Mouse (Mus musculus) lung, embryonic 16.5 days (tissue): ENCODE measurements around the gene Golga1. TPM values are rescaled to one million over a fixed set of nuclear protein-coding genes. Genes with fewer than 3 reads are reported as not detected.

Source experiments
- ATAC-seq: fragments of 200-750 bp; cut with Nextera tagmentation; 2 replicates; pipeline ENCODE4 v1.8.0; 2017; ENCODE audit warnings: low read depth, mild to moderate bottlenecking, moderate library complexity
- H3K27ac ChIP-seq: fragments of 300-500 bp; sonication (generic); 2 replicates; pipeline ENCODE4 v1.5.1; 2014; ENCODE audit warnings: mild to moderate bottlenecking, control low read depth, low read length
- H3K27me3 ChIP-seq: fragments of 300-500 bp; sonication (generic); 2 replicates; pipeline ENCODE4 v1.6.1; 2014; ENCODE audit warnings: low read depth, low read length, mixed read lengths; ENCODE audit not compliant: control insufficient read depth, insufficient read depth
- H3K36me3 ChIP-seq: fragments of 300-500 bp; sonication (generic); 2 replicates; pipeline ENCODE4 v1.6.1; 2014; ENCODE audit warnings: low read length; ENCODE audit not compliant: control insufficient read depth, insufficient read depth
- H3K4me1 ChIP-seq: fragments of 300-500 bp; sonication (generic); replicated peaks from 2 replicates; pipeline ENCODE4 v1.6.1; 2014; ENCODE audit warnings: low read length, mixed read lengths; ENCODE audit not compliant: control insufficient read depth, insufficient read depth
- H3K4me2 ChIP-seq: fragments of 300-500 bp; sonication (generic); 2 replicates; pipeline ENCODE4 v1.6.1; 2014; ENCODE audit warnings: low read depth, low read length, control low read depth
- H3K4me3 ChIP-seq: fragments of 300-500 bp; sonication (generic); 2 replicates; pipeline ENCODE4 v1.5.1; 2014; ENCODE audit warnings: mild to moderate bottlenecking, low read length, control low read depth
- H3K9ac ChIP-seq: fragments of 300-500 bp; sonication (generic); 2 replicates; pipeline ENCODE4 v1.6.1; 2014; ENCODE audit warnings: low read length, control low read depth
- H3K9me3 ChIP-seq: fragments of 300-500 bp; sonication (generic); 2 replicates; pipeline ENCODE4 v1.6.1; 2016; ENCODE audit warnings: low read length; ENCODE audit not compliant: control insufficient read depth
- WGBS: fragments of 180-500 bp; shearing (Covaris S2); extraction: QIAGEN DNeasy Blood & Tissue Kit; methylation state at CpG from one replicate; pipeline ENCODE4 v1.1.7; 2014; 5-methylcytosine and 5-hydroxymethylcytosine counted together
- polyA plus RNA-seq: library from polyadenylated mRNA; unstranded; fragments of >200 nt; fragmentation: Nextera tagmentation; extraction: Ambion mirVana; gene quantifications from 2 replicates; pipeline ENCODE4 v1.2.1, GENCODE M21; 2015

Gene Golga1
- polyA plus RNA-seq, 1 experiment from 2014 or later = 27.1 TPM

DNA sequence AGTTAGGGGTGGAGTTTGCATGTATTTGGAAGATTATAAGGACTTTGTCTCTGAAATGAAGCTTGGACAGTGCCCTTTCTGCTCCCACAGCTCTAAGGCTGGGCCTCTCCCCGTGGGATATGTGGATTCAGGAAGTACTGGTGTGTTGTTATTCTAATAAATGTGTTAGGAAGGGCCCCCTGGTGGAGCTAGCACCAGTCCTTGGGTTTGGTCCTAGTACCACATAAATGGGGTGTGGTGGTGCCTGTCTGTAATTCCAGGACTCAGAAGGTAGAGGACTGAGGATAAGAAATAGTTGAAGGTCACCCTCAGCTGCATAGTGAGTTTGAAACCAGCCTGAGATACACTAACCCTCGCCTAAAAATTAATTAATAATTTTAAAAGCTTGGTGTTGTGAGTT, 92.1 kb downstream of the Golga1 start:
- no peaks in the 10 kb centered on the region for H3K9me3 ChIP-seq
- no peak overlapping the region for H3K4me2 ChIP-seq
- no peaks in the 10 kb centered on the region for H3K27me3 ChIP-seq
- H3K36me3 ChIP-seq = no peaks in the 10 kb centered on the region
- H3K4me3 ChIP-seq = no peak overlapping the region
- no peak overlapping the region for H3K9ac ChIP-seq
- no peak for ATAC-seq
- no peak overlapping the region for H3K27ac ChIP-seq
- no peaks in the 10 kb centered on the region for H3K4me1 ChIP-seq
- 25% methylated on average over 2 of the region's 2 CpGs for WGBS

DNA sequence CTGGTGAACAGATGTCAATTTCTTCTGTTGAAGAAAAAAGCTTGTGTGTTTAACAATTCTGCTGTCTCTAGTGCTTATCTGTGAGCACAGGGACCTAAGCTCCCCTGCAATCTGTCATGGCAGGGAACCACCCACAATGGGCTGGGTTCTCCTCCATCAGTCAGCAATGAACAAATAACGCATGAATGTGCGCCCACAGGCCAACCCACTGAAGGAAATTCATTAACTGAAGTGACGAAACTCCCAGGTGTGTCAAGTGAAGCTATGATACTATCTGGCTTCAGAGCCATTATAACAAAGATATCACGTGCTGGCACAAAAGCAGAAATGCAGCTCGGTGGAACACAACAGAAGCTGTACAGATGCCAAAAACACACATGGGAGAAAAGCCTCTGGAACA, 95.3 kb downstream of the Golga1 start:
- Histone ChIP-seq H3K4me1 (no peaks in the 10 kb centered on the region), H3K9ac (no peak overlapping the region), H3K9me3 (no peaks in the 10 kb centered on the region), H3K4me3 (no peak overlapping the region), H3K36me3 (no peaks in the 10 kb centered on the region), H3K27ac (no peak overlapping the region), H3K4me2 (no peak overlapping the region), H3K27me3 (no peaks in the 10 kb centered on the region)
- no peak for ATAC-seq
- 61% methylated on average over 5 of the region's 5 CpGs for WGBS

DNA sequence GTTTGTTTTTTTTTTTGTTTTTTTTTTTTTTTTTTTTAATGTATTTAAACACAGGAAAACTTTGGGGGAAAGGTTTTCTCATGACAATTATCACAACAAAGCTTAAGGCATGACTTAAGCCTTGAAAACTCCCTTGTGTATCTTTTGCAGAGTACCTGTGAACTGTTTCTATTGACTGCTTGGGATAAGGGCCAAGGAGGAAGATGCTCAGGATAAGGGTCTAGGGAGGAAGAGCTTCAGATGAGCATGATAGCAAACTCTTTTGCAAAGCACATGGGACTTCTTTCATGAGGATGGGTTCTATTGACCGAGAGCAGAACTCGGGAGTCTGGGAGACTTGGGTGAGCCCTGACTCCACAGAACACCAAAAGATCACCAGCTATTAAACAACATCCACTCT, 95.7 kb downstream of the Golga1 start:
- H3K4me2 ChIP-seq = no peak overlapping the region
- no peaks in the 10 kb centered on the region for H3K27me3 ChIP-seq
- no peak for ATAC-seq
- H3K9ac ChIP-seq = no peak overlapping the region
- H3K4me1 ChIP-seq = no peaks in the 10 kb centered on the region
- WGBS = 79% methylated on average over 2 of the region's 2 CpGs
- H3K9me3 ChIP-seq = no peaks in the 10 kb centered on the region
- H3K36me3 ChIP-seq = no peaks in the 10 kb centered on the region
- H3K27ac ChIP-seq = no peak overlapping the region
- no peak overlapping the region for H3K4me3 ChIP-seq

Other genes with a start within 250 kb of the Golga1 start
- 0.60 and 0.79 TPM in 2 replicates for gene Nr6a1, start 137.9 kb downstream of the Golga1 start, polyA plus RNA-seq
- 7.5 and 7.7 TPM in 2 replicates for gene Olfml2a, start 133.6 kb downstream of the Golga1 start, polyA plus RNA-seq
- gene Wdr38, start 68.1 kb downstream of the Golga1 start, polyA plus RNA-seq = 2.1 and 3.4 TPM in 2 replicates
- gene Arpc5l, start 60.2 kb downstream of the Golga1 start, polyA plus RNA-seq = 102 and 113 TPM in 2 replicates
- gene Rpl35, start 59.9 kb downstream of the Golga1 start, polyA plus RNA-seq = 827 and 930 TPM in 2 replicates
- 8.3 and 9.0 TPM in 2 replicates for gene Scai, start 125.2 kb upstream of the Golga1 start, polyA plus RNA-seq
- gene Ppp6c, start 160.9 kb upstream of the Golga1 start, polyA plus RNA-seq = 86.0 and 87.9 TPM in 2 replicates